Mouse (Mus musculus): ENCODE results near the gene Washc3. TPM values are rescaled to one million over a fixed set of nuclear protein-coding genes. Genes with fewer than 3 reads are reported as not detected.

Gene Washc3
- polyA plus RNA-seq, 1 experiment from 2014 or later, result 98.4 TPM

GRCm38 (mm10) chr10:88200541-88200940, 352 bp upstream of the Washc3 start:
- peak; percentile 50 for ATAC-seq (replicated peaks; ENCODE audit: low FRiP score, low read depth)
- 0 out of 2 replicates have a peak overlapping the region, but pooled peaks have one; percentile 15 for H3K9ac ChIP-seq (ENCODE audit: low read depth, low read length)

GRCm38 (mm10) chr10:88201650-88202049, 757 bp downstream of the Washc3 start:
- peak overlapping the region; percentile 86 for H3K4me2 ChIP-seq (ENCODE audit: low read length)
- 0 out of 2 replicates have a peak, but pooled peaks cover 3% of the 10 kb centered on the region for H3K4me1 ChIP-seq (replicated peaks; ENCODE audit: insufficient read depth, low read length)
- DNase-seq (ENCODE audit: low spot score) (no peak), ATAC-seq (replicated peaks; ENCODE audit: low FRiP score, low read depth) (no peak)
- H3K27me3 ChIP-seq (ENCODE audit: insufficient read depth, low read length), result no peaks in the 10 kb centered on the region
- H3K9me3 ChIP-seq (replicated peaks; ENCODE audit: low read length), result no peaks in the 10 kb centered on the region
- no peak overlapping the region for H3K27ac ChIP-seq
- 69% methylated on average over 13 of the region's 13 CpGs for WGBS
- no peak for TF ChIP-seq CTCF (IDR thresholded peaks at IDR 0.05; ENCODE audit: low read depth)
- H3K9ac ChIP-seq (ENCODE audit: low read depth, low read length), result peak overlapping the region; percentile 88
- peak overlapping the region; percentile 67 for H3K4me3 ChIP-seq (replicated peaks; ENCODE audit: low read depth, low read length)
- H3K36me3 ChIP-seq (ENCODE audit: insufficient read depth, low read length), result no peaks in the 10 kb centered on the region

More at GRCm38 (mm10) chr10:88200541-88200940, 352 bp upstream of the Washc3 start:
- 7% methylated on average over 4 of the region's 4 CpGs for WGBS
- Histone ChIP-seq H3K9me3 (replicated peaks; ENCODE audit: low read length) (no peaks in the 10 kb centered on the region), H3K27me3 (ENCODE audit: insufficient read depth, low read length) (no peaks in the 10 kb centered on the region), H3K4me3 (replicated peaks; ENCODE audit: low read depth, low read length) (peak overlapping the region; percentile 67), H3K4me1 (replicated peaks; ENCODE audit: insufficient read depth, low read length) (0 out of 2 replicates have a peak, but pooled peaks cover 3% of the 10 kb centered on the region), H3K4me2 (ENCODE audit: low read length) (peak overlapping the region; percentile 86), H3K36me3 (ENCODE audit: insufficient read depth, low read length) (no peaks in the 10 kb centered on the region), H3K27ac (no peak overlapping the region)
- no peak for TF ChIP-seq CTCF (IDR thresholded peaks at IDR 0.05; ENCODE audit: low read depth)
- DNase-seq (ENCODE audit: low spot score), result no peak

GRCm38 (mm10) chr10:88202581-88202980, 1.7 kb downstream of the Washc3 start:
- Histone ChIP-seq H3K4me1 (replicated peaks; ENCODE audit: insufficient read depth, low read length) (0 out of 2 replicates have a peak, but pooled peaks cover 3% of the 10 kb centered on the region), H3K27ac (no peak overlapping the region), H3K4me3 (replicated peaks; ENCODE audit: low read depth, low read length) (no peak overlapping the region), H3K9ac (ENCODE audit: low read depth, low read length) (no peak overlapping the region), H3K36me3 (ENCODE audit: insufficient read depth, low read length) (no peaks in the 10 kb centered on the region), H3K9me3 (replicated peaks; ENCODE audit: low read length) (no peaks in the 10 kb centered on the region), H3K4me2 (ENCODE audit: low read length) (no peak overlapping the region), H3K27me3 (ENCODE audit: insufficient read depth, low read length) (no peaks in the 10 kb centered on the region)
- DNase-seq (ENCODE audit: low spot score) (no peak), ATAC-seq (replicated peaks; ENCODE audit: low FRiP score, low read depth) (no peak)
- WGBS, result 89% methylated on average over 8 of the region's 8 CpGs
- no peak for TF ChIP-seq CTCF (IDR thresholded peaks at IDR 0.05; ENCODE audit: low read depth)

GRCm38 (mm10) chr10:88203236-88203635, 2.3 kb downstream of the Washc3 start:
- H3K4me3 ChIP-seq (replicated peaks; ENCODE audit: low read depth, low read length), result no peak overlapping the region
- DNase-seq (ENCODE audit: low spot score) (no peak), ATAC-seq (replicated peaks; ENCODE audit: low FRiP score, low read depth) (no peak)
- 84% methylated on average over 6 of the region's 6 CpGs for WGBS
- H3K4me1 ChIP-seq (replicated peaks; ENCODE audit: insufficient read depth, low read length), result 0 out of 2 replicates have a peak, but pooled peaks cover 3% of the 10 kb centered on the region
- TF ChIP-seq CTCF (IDR thresholded peaks at IDR 0.05; ENCODE audit: low read depth), result no peak
- no peak overlapping the region for H3K4me2 ChIP-seq (ENCODE audit: low read length)
- H3K36me3 ChIP-seq (ENCODE audit: insufficient read depth, low read length), result no peaks in the 10 kb centered on the region
- H3K9ac ChIP-seq (ENCODE audit: low read depth, low read length), result no peak overlapping the region
- no peak overlapping the region for H3K27ac ChIP-seq
- H3K9me3 ChIP-seq (replicated peaks; ENCODE audit: low read length), result no peaks in the 10 kb centered on the region
- no peaks in the 10 kb centered on the region for H3K27me3 ChIP-seq (ENCODE audit: insufficient read depth, low read length)

GRCm38 (mm10) chr10:88212644-88213043, 11.8 kb downstream of the Washc3 start:
- Histone ChIP-seq H3K4me3 (replicated peaks; ENCODE audit: low read depth, low read length) (no peak overlapping the region), H3K4me2 (ENCODE audit: low read length) (no peak overlapping the region), H3K4me1 (replicated peaks; ENCODE audit: insufficient read depth, low read length) (no peaks in the 10 kb centered on the region), H3K9me3 (replicated peaks; ENCODE audit: low read length) (no peaks in the 10 kb centered on the region), H3K27ac (no peak overlapping the region), H3K27me3 (ENCODE audit: insufficient read depth, low read length) (no peaks in the 10 kb centered on the region), H3K36me3 (ENCODE audit: insufficient read depth, low read length) (0 out of 2 replicates have a peak, but pooled peaks cover 3% of the 10 kb centered on the region), H3K9ac (ENCODE audit: low read depth, low read length) (no peak overlapping the region)
- ATAC-seq (replicated peaks; ENCODE audit: low FRiP score, low read depth) (no peak), DNase-seq (ENCODE audit: low spot score) (no peak)
- 86% methylated on average over 5 of the region's 5 CpGs for WGBS
- no peak for TF ChIP-seq CTCF (IDR thresholded peaks at IDR 0.05; ENCODE audit: low read depth)

- ATAC-seq (replicated peaks; ENCODE audit: low FRiP score, low read depth) (no peak), DNase-seq (ENCODE audit: low spot score) (no peak)
- no peak overlapping the region for H3K27ac ChIP-seq
- H3K9me3 ChIP-seq (replicated peaks; ENCODE audit: low read length), result no peaks in the 10 kb centered on the region
- H3K27me3 ChIP-seq (ENCODE audit: insufficient read depth, low read length), result no peaks in the 10 kb centered on the region
- H3K9ac ChIP-seq (ENCODE audit: low read depth, low read length), result no peak overlapping the region
- 90% methylated on average over 20 of the region's 20 CpGs for WGBS
- no peak for TF ChIP-seq CTCF (IDR thresholded peaks at IDR 0.05; ENCODE audit: low read depth)
- no peak overlapping the region for H3K4me2 ChIP-seq (ENCODE audit: low read length)
- 0 out of 2 replicates have a peak, but pooled peaks cover 8% of the 10 kb centered on the region for H3K36me3 ChIP-seq (ENCODE audit: insufficient read depth, low read length)
- H3K4me1 ChIP-seq (replicated peaks; ENCODE audit: insufficient read depth, low read length), result no peaks in the 10 kb centered on the region
- no peak overlapping the region for H3K4me3 ChIP-seq (replicated peaks; ENCODE audit: low read depth, low read length)
These were observed 14.1 kb downstream of the Washc3 start for GRCm38 (mm10) chr10:88214800-88215514.

All from kidney, postnatal 0 days (tissue).